Mouse (Mus musculus) stomach, embryonic 15.5 days (tissue): ENCODE measurements around the gene Prap1. TPM values are rescaled to one million over a fixed set of nuclear protein-coding genes. Genes with fewer than 3 reads are reported as not detected.
"Not testable (repeated sequence)": the region's sequence is repeated elsewhere in the genome, so short reads cannot be mapped to it uniquely, and the experiment has no call there.

Experiments
- ATAC-seq: fragments of 200-750 bp; cut with Nextera tagmentation; 2 replicates; pipeline ENCODE4 v1.8.0; 2017; ENCODE audit warnings: low read depth, moderate number of reproducible peaks, moderate TSS enrichment; ENCODE audit not compliant: insufficient read depth, low FRiP score
- H3K27ac ChIP-seq: fragments of 300-500 bp; sonication (generic); 2 replicates; pipeline ENCODE4 v1.5.1; 2015; ENCODE audit warnings: mild to moderate bottlenecking, inconsistent platforms
- H3K27me3 ChIP-seq: fragments of 300-500 bp; sonication (generic); replicated peaks from 2 replicates; pipeline ENCODE4 v1.6.1; 2015; ENCODE audit warnings: inconsistent platforms
- H3K36me3 ChIP-seq: fragments of 300-500 bp; sonication (generic); 2 replicates; pipeline ENCODE4 v1.6.1; 2015; ENCODE audit warnings: inconsistent platforms
- H3K4me1 ChIP-seq: fragments of 300-500 bp; sonication (generic); 2 replicates; pipeline ENCODE4 v1.6.1; 2015; ENCODE audit warnings: inconsistent platforms
- H3K4me2 ChIP-seq: fragments of 300-500 bp; sonication (generic); 2 replicates; pipeline ENCODE4 v1.6.1; 2015; ENCODE audit warnings: mild to moderate bottlenecking, inconsistent platforms
- H3K4me3 ChIP-seq: fragments of 300-500 bp; sonication (generic); replicated peaks from 2 replicates; pipeline ENCODE4 v1.5.1; 2015; ENCODE audit warnings: inconsistent platforms
- H3K9ac ChIP-seq: fragments of 300-500 bp; sonication (generic); 2 replicates; pipeline ENCODE4 v1.6.1; 2015; ENCODE audit warnings: inconsistent platforms
- H3K9me3 ChIP-seq: fragments of 300-500 bp; sonication (generic); 2 replicates; pipeline ENCODE4 v1.6.1; 2016; ENCODE audit warnings: inconsistent platforms
- WGBS: fragments of 180-500 bp; shearing (Covaris S2); methylation state at CpG from one replicate; pipeline ENCODE4 v1.1.7; 2015; 5-methylcytosine and 5-hydroxymethylcytosine counted together
- polyA plus RNA-seq: library from polyadenylated mRNA; unstranded; fragments of >200 nt; fragmentation: Nextera tagmentation; extraction: Ambion mirVana; gene quantifications from 2 replicates; pipeline ENCODE4 v1.2.1, GENCODE M21; 2015

The Prap1 gene
- polyA plus RNA-seq, 1 experiment from 2014 or later: 165 TPM

GRCm38 (mm10) chr7:140121338-140121910 lies 28.2 kb downstream of the Prap1 start:
- Histone ChIP-seq H3K9ac (no peak overlapping the region), H3K27ac (peak overlapping the region; percentile 44; the same call in 1 of the 2 replicates), H3K36me3 (no peaks in the 10 kb centered on the region), H3K4me1 (peaks cover 5% of the 10 kb centered on the region; the same call in 1 of the 2 replicates), H3K27me3 (no peaks in the 10 kb centered on the region), H3K9me3 (no peaks in the 10 kb centered on the region), H3K4me2 (no peak overlapping the region), H3K4me3 (no peak overlapping the region)
- peak; percentile 54 for ATAC-seq
- 54% methylated on average over 13 of the region's 13 CpGs for WGBS

- no peaks in the 10 kb centered on the region for H3K36me3 ChIP-seq
- no peak for ATAC-seq
- H3K4me2 ChIP-seq: no peak overlapping the region
- no peak overlapping the region for H3K9ac ChIP-seq
- H3K4me3 ChIP-seq: no peak overlapping the region
- peaks cover 13% of the 10 kb centered on the region for H3K4me1 ChIP-seq
- H3K27me3 ChIP-seq: no peaks in the 10 kb centered on the region
- 35% methylated on average over 4 of the region's 4 CpGs for WGBS
- H3K27ac ChIP-seq: peak overlapping the region; percentile 44; the same call in 1 of the 2 replicates
- H3K9me3 ChIP-seq: no peaks in the 10 kb centered on the region
Measured at GRCm38 (mm10) chr7:140122765-140123164, 29.6 kb downstream of the Prap1 start.

- Histone ChIP-seq H3K4me2 (no peak overlapping the region), H3K4me3 (no peak overlapping the region), H3K27me3 (no peaks in the 10 kb centered on the region), H3K4me1 (peaks cover 13% of the 10 kb centered on the region), H3K9ac (no peak overlapping the region), H3K36me3 (peaks cover 3% of the 10 kb centered on the region; the same call in 1 of the 2 replicates), H3K9me3 (no peaks in the 10 kb centered on the region), H3K27ac (no peak overlapping the region)
- no peak for ATAC-seq
- 88% methylated on average over 1 of the region's 1 CpGs for WGBS
Measured at GRCm38 (mm10) chr7:140124382-140124781, 31.2 kb downstream of the Prap1 start.

GRCm38 (mm10) chr7:140125278-140126021 lies 32.3 kb downstream of the Prap1 start:
- peak; percentile 97 for ATAC-seq
- Histone ChIP-seq H3K4me1 (peaks cover 13% of the 10 kb centered on the region), H3K27ac (peak overlapping the region; percentile 72), H3K36me3 (peaks cover 8% of the 10 kb centered on the region; the same call in 1 of the 2 replicates), H3K27me3 (no peaks in the 10 kb centered on the region), H3K9me3 (no peaks in the 10 kb centered on the region), H3K4me2 (peak overlapping the region; percentile 67), H3K4me3 (peak overlapping the region; percentile 73), H3K9ac (peak overlapping the region; percentile 90)
- WGBS: under 1% methylated on average over 40 of the region's 40 CpGs

GRCm38 (mm10) chr7:140126022-140126350 lies 32.8 kb downstream of the Prap1 start:
- no peak for ATAC-seq

GRCm38 (mm10) chr7:140126934-140127333 lies 33.7 kb downstream of the Prap1 start:
- Histone ChIP-seq H3K9ac (no peak overlapping the region), H3K36me3 (peaks cover 8% of the 10 kb centered on the region; the same call in 1 of the 2 replicates), H3K9me3 (no peaks in the 10 kb centered on the region), H3K27me3 (no peaks in the 10 kb centered on the region), H3K4me3 (peak overlapping the region; percentile 14; the same call in 1 of the 2 replicates), H3K4me1 (peaks cover 13% of the 10 kb centered on the region), H3K4me2 (peak overlapping the region; percentile 42), H3K27ac (peak overlapping the region; percentile 48; the same call in 1 of the 2 replicates)
- WGBS: 72% methylated on average over 3 of the region's 3 CpGs
- no peak for ATAC-seq

More at GRCm38 (mm10) chr7:140126022-140126350, 32.8 kb downstream of the Prap1 start:
- H3K36me3 ChIP-seq: peaks cover 8% of the 10 kb centered on the region; the same call in 1 of the 2 replicates
- WGBS: 4% methylated on average over 5 of the region's 5 CpGs
- peak overlapping the region; percentile 90 for H3K9ac ChIP-seq
- H3K27ac ChIP-seq: peak overlapping the region; percentile 72; the same call in 1 of the 2 replicates
- H3K27me3 ChIP-seq: no peaks in the 10 kb centered on the region
- peaks cover 13% of the 10 kb centered on the region for H3K4me1 ChIP-seq
- H3K9me3 ChIP-seq: no peaks in the 10 kb centered on the region
- H3K4me2 ChIP-seq: peak overlapping the region; percentile 67
- peak overlapping the region; percentile 73 for H3K4me3 ChIP-seq

- Histone ChIP-seq H3K27ac (no peak overlapping the region), H3K36me3 (peaks cover 8% of the 10 kb centered on the region; the same call in 1 of the 2 replicates), H3K4me3 (no peak overlapping the region), H3K9me3 (no peaks in the 10 kb centered on the region), H3K27me3 (no peaks in the 10 kb centered on the region), H3K4me2 (no peak overlapping the region), H3K4me1 (peaks cover 13% of the 10 kb centered on the region), H3K9ac (no peak overlapping the region)
- 70% methylated on average over 2 of the region's 2 CpGs for WGBS
- no peak for ATAC-seq
Measured at GRCm38 (mm10) chr7:140127911-140128310, 34.7 kb downstream of the Prap1 start.

GRCm38 (mm10) chr7:140132184-140132583 lies 39.0 kb downstream of the Prap1 start:
- ATAC-seq, H3K4me2 ChIP-seq, H3K9me3 ChIP-seq, H3K4me1 ChIP-seq, H3K9ac ChIP-seq, H3K4me3 ChIP-seq, H3K27me3 ChIP-seq, H3K36me3 ChIP-seq, H3K27ac ChIP-seq: not testable (repeated sequence)
- 87% methylated on average over 7 of the region's 7 CpGs for WGBS

- not testable (repeated sequence) for H3K36me3 ChIP-seq, H3K9me3 ChIP-seq, H3K9ac ChIP-seq, H3K4me1 ChIP-seq, ATAC-seq, H3K4me3 ChIP-seq, H3K4me2 ChIP-seq, H3K27ac ChIP-seq, H3K27me3 ChIP-seq
- 91% methylated on average over 7 of the region's 7 CpGs for WGBS
Measured at GRCm38 (mm10) chr7:140134033-140134432, 40.8 kb downstream of the Prap1 start.

GRCm38 (mm10) chr7:140135106-140135770 lies 42.0 kb downstream of the Prap1 start:
- no peak overlapping the region for H3K4me3 ChIP-seq

GRCm38 (mm10) chr7:140137135-140138020 lies 44.2 kb downstream of the Prap1 start, which contains the start of gene Mtg1:
Mtg1 (plus strand) TSS chr7:140137564.
- Histone ChIP-seq H3K4me2 (peak within 1 kb of the TSS; percentile 92), H3K4me1 (peaks cover 4% of the 10 kb centered on the region; the same call in 1 of the 2 replicates), H3K27me3 (no peaks in the 10 kb centered on the region), H3K27ac (peak within 1 kb of the TSS; percentile 80), H3K4me3 (peak within 1 kb of the TSS; percentile 62), H3K9ac (peak within 1 kb of the TSS; percentile 78), H3K36me3 (no peaks in the 10 kb centered on the region), H3K9me3 (no peaks in the 10 kb centered on the region)
- WGBS: 1% methylated on average over 39 of the region's 39 CpGs
- peak; percentile 98 for ATAC-seq

More at GRCm38 (mm10) chr7:140135106-140135770, 42.0 kb downstream of the Prap1 start:
- Histone ChIP-seq H3K9ac (no peak overlapping the region), H3K4me1 (peaks cover 4% of the 10 kb centered on the region; the same call in 1 of the 2 replicates), H3K27me3 (no peaks in the 10 kb centered on the region), H3K36me3 (no peaks in the 10 kb centered on the region), H3K9me3 (no peaks in the 10 kb centered on the region), H3K27ac (no peak overlapping the region), H3K4me2 (no peak overlapping the region)
- ATAC-seq: no peak
- WGBS: 85% methylated on average over 5 of the region's 5 CpGs
